Mouse (Mus musculus) lung, adult 2 months (tissue): ENCODE data around the gene Syn3.
"Not testable (repeated sequence)": the region's sequence is repeated elsewhere in the genome, so short reads cannot be mapped to it uniquely, and the experiment has no call there.

ENCODE experiments used
- CTCF ChIP-seq: fragments of 200-500 bp; IDR thresholded peaks from 2 replicates; pipeline ENCODE4 v1.5.1; 2011; ENCODE audit warnings: mild to moderate bottlenecking, low read length, control low read depth; ENCODE audit not compliant: insufficient read depth
- POLR2A ChIP-seq: fragments of 200-500 bp; IDR thresholded peaks from 2 replicates; pipeline ENCODE4 v1.6.1; 2011; ENCODE audit warnings: low read depth, mild to moderate bottlenecking, control low read depth, low read length, borderline replicate concordance; ENCODE audit errors: extremely low read depth

DNA sequence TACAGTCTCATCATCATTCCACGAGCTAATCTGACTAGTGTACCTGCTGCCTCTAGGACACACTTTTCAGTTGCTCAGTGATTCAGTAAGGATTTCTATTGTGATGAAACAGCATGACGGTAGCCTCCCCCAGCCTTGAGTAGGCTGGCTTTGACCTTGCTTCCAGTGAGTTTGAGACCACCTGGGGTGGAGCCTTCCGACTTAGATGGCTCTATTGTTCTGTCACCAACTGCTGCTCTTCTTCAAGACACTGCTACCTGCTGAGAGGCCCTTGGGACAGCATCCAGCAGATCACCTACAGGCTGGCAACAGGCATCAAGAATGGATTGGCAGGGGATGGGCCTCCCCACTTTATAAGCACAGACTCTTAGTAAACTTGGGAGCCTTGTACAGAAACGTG is 63.7 kb downstream of the Syn3 start:
- not testable (repeated sequence) for TF ChIP-seq CTCF, POLR2A
